7 mouse cellular contexts compared by ENCODE assay signal in the genomic region with DNA sequence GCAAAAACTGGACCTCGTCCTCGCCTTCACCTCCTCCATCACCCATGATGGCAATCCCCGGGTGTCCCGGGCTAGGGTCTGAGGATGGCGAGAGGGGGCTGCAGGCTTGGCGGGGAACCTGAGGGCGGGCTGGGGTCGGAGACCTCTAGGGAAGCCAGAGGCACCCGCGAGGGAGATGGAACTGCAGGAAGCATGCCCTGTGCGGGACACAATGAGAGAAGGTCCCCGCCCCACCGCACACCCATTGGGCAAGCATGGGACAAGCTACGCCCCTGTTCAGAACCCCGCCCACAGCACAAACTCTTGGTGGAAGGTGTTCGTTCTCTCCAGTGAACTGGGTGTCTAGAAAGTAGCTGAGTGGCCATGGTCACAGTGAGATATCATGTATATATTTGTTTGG. TPM values are rescaled to one million over a fixed set of nuclear protein-coding genes. Genes with fewer than 3 reads are reported as not detected.
DNase-seq lines count a peak whose midpoint lies in the region; ATAC-seq and TF ChIP-seq lines count a peak whose summit lies in the region.

A gene (minus strand): TSS at position 210 of the 400 bp plus-strand sequence.

- H3K4me1 ChIP-seq in MEL (ENCODE audit: control insufficient read depth in 1 of 2, insufficient read depth in 2 of 2, low read length in 2 of 2) = peaks cover 0 to 6% of the 10 kb centered on the region in 2 experiments; a peak in 1 of 4 replicates
- H3K4me1 ChIP-seq in forebrain, embryonic 16.5 days (replicated peaks; ENCODE audit: control insufficient read depth, insufficient read depth, low read length) = peaks cover 10% of the 10 kb centered on the region
- no peaks in the 10 kb centered on the region; the same call in 1 of the 2 replicates for H3K4me1 ChIP-seq in hindbrain, postnatal 0 days (ENCODE audit: insufficient read depth, low read length)
- H3K4me1 ChIP-seq in liver, embryonic 12.5 days = peaks cover 34% of the 10 kb centered on the region

- H3K36me3 ChIP-seq in MEL (ENCODE audit: control insufficient read depth in 1 of 2, insufficient read depth in 2 of 2, low read length in 2 of 2) (no peaks in the 10 kb centered on the region; a peak in 1 of 4 replicates), myocyte (ENCODE audit: control insufficient read depth, insufficient read depth) (no peaks in the 10 kb centered on the region)
- no peaks in the 10 kb centered on the region for H3K36me3 ChIP-seq in forebrain, embryonic 16.5 days (ENCODE audit: control insufficient read depth, insufficient read depth)
- no peaks in the 10 kb centered on the region for H3K36me3 ChIP-seq in hindbrain, postnatal 0 days (ENCODE audit: insufficient read depth, low read length)
- H3K36me3 ChIP-seq in liver, embryonic 12.5 days = no peaks in the 10 kb centered on the region

- no peaks in the 10 kb centered on the region for H3K9me3 ChIP-seq in MEL (replicated peaks; ENCODE audit: insufficient read depth, low read length)
- no peaks in the 10 kb centered on the region for H3K9me3 ChIP-seq in forebrain, embryonic 16.5 days (ENCODE audit: control insufficient read depth, low read length)
- no peaks in the 10 kb centered on the region for H3K9me3 ChIP-seq in hindbrain, postnatal 0 days (ENCODE audit: low read length)
- no peaks in the 10 kb centered on the region for H3K9me3 ChIP-seq in liver, embryonic 12.5 days (replicated peaks)

- no peak within 1 kb of the TSS for H3K27ac ChIP-seq in MEL (ENCODE audit: control insufficient read depth, low read depth, low read length)
- no peak within 1 kb of the TSS for H3K27ac ChIP-seq in forebrain, embryonic 16.5 days (ENCODE audit: low read length)
- no peak within 1 kb of the TSS for H3K27ac ChIP-seq in hindbrain, postnatal 0 days
- H3K27ac ChIP-seq in liver, embryonic 12.5 days = no peak within 1 kb of the TSS

- no peak for TF ChIP-seq EP300 in MEL (IDR thresholded peaks at IDR 0.05; ENCODE audit: low read depth in 1 of 2, low read length in 2 of 2)

- DNase-seq in MEL (ENCODE audit: low read depth, low spot score) = peak; percentile 86
- DNase-seq in adrenal gland, postnatal 25 days = peak; percentile 67
- DNase-seq in hindbrain, postnatal 0 days (ENCODE audit: low spot score) = peak; percentile 36
- DNase-seq in yolk sac, embryonic 10.5 days (ENCODE audit: low spot score) = peak; percentile 47

- peak within 1 kb of the TSS; percentile 65 for H3K4me2 ChIP-seq in forebrain, embryonic 16.5 days (ENCODE audit: low read length)
- H3K4me2 ChIP-seq in hindbrain, postnatal 0 days (ENCODE audit: low read depth, low read length) = peak within 1 kb of the TSS; percentile 56
- H3K4me2 ChIP-seq in liver, embryonic 12.5 days = peak within 1 kb of the TSS; percentile 72
- peak within 1 kb of the TSS; percentile 72 for H3K4me2 ChIP-seq in myocyte (ENCODE audit: low read depth)

- H3K79me2 ChIP-seq in MEL (ENCODE audit: control insufficient read depth, insufficient read depth, low read length, poor library complexity) (no peaks in the 10 kb centered on the region), myocyte (ENCODE audit: control insufficient read depth, insufficient read depth) (peaks cover 15% of the 10 kb centered on the region)

- peak within 1 kb of the TSS; percentile 73 for H3ac ChIP-seq in myocyte (ENCODE audit: control insufficient read depth, insufficient read length)

- H3K27me3 ChIP-seq in MEL (ENCODE audit: control insufficient read depth in 1 of 2, insufficient read depth in 2 of 2, low read length in 2 of 2) = no peaks in the 10 kb centered on the region
- no peaks in the 10 kb centered on the region for H3K27me3 ChIP-seq in forebrain, embryonic 16.5 days (replicated peaks; ENCODE audit: control insufficient read depth, insufficient read depth, low read length)
- H3K27me3 ChIP-seq in hindbrain, postnatal 0 days (ENCODE audit: insufficient read depth, low read length) = no peaks in the 10 kb centered on the region
- 0 out of 2 replicates have a peak, but pooled peaks cover 3% of the 10 kb centered on the region for H3K27me3 ChIP-seq in liver, embryonic 12.5 days (replicated peaks)
- no peaks in the 10 kb centered on the region for H3K27me3 ChIP-seq in myocyte (ENCODE audit: control insufficient read depth, insufficient read depth, insufficient read length)

- H3K4me3 ChIP-seq in MEL (ENCODE audit: control insufficient read depth in 1 of 2, insufficient read depth in 1 of 2, low read depth in 2 of 2, low read length in 2 of 2) = peak within 1 kb of the TSS; percentile 16 to 22; a peak in 3 of 4 replicates
- H3K4me3 ChIP-seq in forebrain, embryonic 16.5 days (replicated peaks; ENCODE audit: low read length) = peak within 1 kb of the TSS; percentile 37
- peak within 1 kb of the TSS; percentile 24 for H3K4me3 ChIP-seq in hindbrain, postnatal 0 days (ENCODE audit: low read length)
- H3K4me3 ChIP-seq in liver, embryonic 12.5 days = peak within 1 kb of the TSS; percentile 46
- H3K4me3 ChIP-seq in myocyte = peak within 1 kb of the TSS; percentile 54

- peak; percentile 83 for ATAC-seq in forebrain, embryonic 16.5 days
- no peak for ATAC-seq in hindbrain, postnatal 0 days
- ATAC-seq in liver, embryonic 12.5 days = peak; percentile 81

- TF ChIP-seq RAD21 in MEL (IDR thresholded peaks at IDR 0.05; ENCODE audit: low read depth, low read length) = no peak

- TF ChIP-seq CTCF in MEL (IDR thresholded peaks at IDR 0.05 in 2 of 3, conservative IDR thresholded peaks at IDR 0.05 in 1 of 3; ENCODE audit: control insufficient read depth in 1 of 3, insufficient read depth in 1 of 3, low read depth in 2 of 3, low read length in 3 of 3, poor library complexity in 1 of 3, severe bottlenecking in 1 of 3) = no peak
- TF ChIP-seq CTCF in hindbrain, postnatal 0 days (IDR thresholded peaks at IDR 0.05; ENCODE audit: low read depth) = no peak

- H3K9ac ChIP-seq in MEL (ENCODE audit: control insufficient read depth, low read depth, low read length, poor library complexity, severe bottlenecking) = peak within 1 kb of the TSS; percentile 13; the same call in 1 of the 2 replicates
- peak within 1 kb of the TSS; percentile 59 for H3K9ac ChIP-seq in forebrain, embryonic 16.5 days (replicated peaks; ENCODE audit: low read depth, low read length)
- H3K9ac ChIP-seq in hindbrain, postnatal 0 days (replicated peaks; ENCODE audit: low read length) = no peak within 1 kb of the TSS
- H3K9ac ChIP-seq in liver, embryonic 12.5 days = peak within 1 kb of the TSS; percentile 25; the same call in 1 of the 2 replicates

- WGBS in forebrain, embryonic 16.5 days = under 1% methylated on average over 16 of the region's 16 CpGs
- 4% methylated on average over 16 of the region's 16 CpGs for WGBS in hindbrain, postnatal 0 days
- 1% methylated on average over 16 of the region's 16 CpGs for WGBS in liver, embryonic 12.5 days (ENCODE audit: insufficient replicate concordance)

- TF ChIP-seq POLR2A in MEL (IDR thresholded peaks at IDR 0.05; ENCODE audit: control insufficient read depth in 1 of 2, insufficient read depth in 1 of 2, low read depth in 1 of 2, low read length in 2 of 2, poor library complexity in 1 of 2) = peak in 1 of 2 experiments; percentile 34; a peak in 1 of 4 replicates
- peak; percentile 93 for TF ChIP-seq POLR2A in myocyte (IDR thresholded peaks at IDR 0.05; ENCODE audit: insufficient read length, low read depth)

TF ChIP-seq in MEL, 35 proteins besides CTCF, POLR2A, EP300 and RAD21:
- no peak for TF ChIP-seq TCF12 (IDR thresholded peaks at IDR 0.05; ENCODE audit: low read depth, low read length)
- TF ChIP-seq USF2 (IDR thresholded peaks at IDR 0.05; ENCODE audit: borderline replicate concordance in 1 of 2, insufficient read depth in 1 of 2, low read depth in 1 of 2, low read length in 2 of 2) = no peak
- no peak for TF ChIP-seq POLR2AphosphoS5 (IDR thresholded peaks at IDR 0.05; ENCODE audit: borderline replicate concordance, low read depth, low read length)
- no peak for TF ChIP-seq TAL1 (IDR thresholded peaks at IDR 0.05; ENCODE audit: low read length)
- no peak for TF ChIP-seq SMC3 (IDR thresholded peaks at IDR 0.05; ENCODE audit: low read depth, low read length)
- no peak for TF ChIP-seq ELF1 (IDR thresholded peaks at IDR 0.05; ENCODE audit: low read depth, low read length)
- TF ChIP-seq MXI1 (IDR thresholded peaks at IDR 0.05; ENCODE audit: low read depth, low read length) = peak; percentile 45; the same call in 1 of the 2 replicates
- TF ChIP-seq E2F4 (IDR thresholded peaks at IDR 0.05; ENCODE audit: borderline replicate concordance, low read depth, low read length) = no peak

TF ChIP-seq in myocyte, 11 proteins besides CTCF, POLR2A, EP300 and RAD21:
- TF ChIP-seq REST (IDR thresholded peaks at IDR 0.05; ENCODE audit: insufficient read depth, insufficient read length) = no peak
- TF ChIP-seq MYOD1 (IDR thresholded peaks at IDR 0.05; ENCODE audit: control insufficient read depth in 1 of 3, insufficient read length in 2 of 3, low read depth in 2 of 3) = no peak
- TF ChIP-seq POLR2AphosphoS2 (IDR thresholded peaks at IDR 0.05; ENCODE audit: insufficient read length, low read depth) = peak; percentile 92
- peak in 1 of 3 experiments; percentile 10 for TF ChIP-seq MYOG (IDR thresholded peaks at IDR 0.05; ENCODE audit: control insufficient read depth in 1 of 3, insufficient read depth in 1 of 3, insufficient read length in 2 of 3, low read depth in 2 of 3)
TF ChIP-seq in myocyte: peak in this region for 2.

RNA-seq across cellular contexts. Expression of the gene that starts here (rescaled TPM):
- total RNA-seq in MEL (2012; rRNA removed) = 0.16 and 0.27 TPM in 2 replicates
- under 1 TPM in 1 of 2 experiments, not detected in 1; 0.54 TPM for polyA plus RNA-seq in MEL (2012; ENCODE audit: insufficient read depth in 1 of 2, insufficient read length in 2 of 2, low read depth in 1 of 2, low replicate concordance in 2 of 2, missing spikeins in 1 of 2)
- 0.14 and 0.18 TPM in 2 replicates for total RNA-seq in adrenal gland, postnatal 25 days (2021)
- polyA plus RNA-seq in forebrain, embryonic 16.5 days (2015; fragmentation: Nextera tagmentation; extraction: Ambion mirVana) = 16.1 and 19.7 TPM in 2 replicates
- 3.8 and 5.0 TPM in 2 replicates for total RNA-seq in hindbrain, postnatal 0 days (2014; rRNA removed)
- polyA plus RNA-seq in hindbrain, postnatal 0 days (2015; fragmentation: Nextera tagmentation; extraction: Ambion mirVana) = 11.4 and 12.5 TPM in 2 replicates
- polyA plus RNA-seq in liver, embryonic 12.5 days (2016; fragmentation: Nextera tagmentation; extraction: Ambion mirVana) = 0.33 and 0.38 TPM in 2 replicates
- polyA plus RNA-seq in myocyte (2012; fragmentation: generic; extraction: Trizol) = 73.1 TPM

Comparison
In these comparisons a context has a peak if more than half of its experiments do, and no peak if none do; other contexts are left out.
1. Peak in DNase-seq, H3K4me3 ChIP-seq and H3K9ac ChIP-seq in MEL; RNA of the gene not detected or under 1 TPM.
2. Peak in DNase-seq in adrenal gland, postnatal 25 days; RNA of the gene not detected or under 1 TPM.
3. Peak in ATAC-seq, H3K4me3 ChIP-seq, H3K9ac ChIP-seq and H3K4me2 ChIP-seq in liver, embryonic 12.5 days; RNA of the gene not detected or under 1 TPM.
4. DNase-seq: peak in every context shown above with its lines; median percentile 86 in MEL; 67 in adrenal gland, postnatal 25 days; 47 in yolk sac, embryonic 10.5 days; 36 in hindbrain, postnatal 0 days.